Mouse (Mus musculus) left cerebral cortex, postnatal 25 days (tissue): ENCODE results near the gene Ubl4b. TPM values are rescaled to one million over a fixed set of nuclear protein-coding genes. Genes with fewer than 3 reads are reported as not detected.

Experiments
- total RNA-seq, 2 experiments: library from RNA; stranded (reverse); gene quantifications; 2 replicates each; pipeline ENCODE4 v1.2.3; 2021

Ubl4b gene
- total RNA-seq, 2 experiments from 2014 or later: 0.23 TPM; not detected in 1

Other genes starting within 250 kb of the Ubl4b start
- gene Rbm15, start 221.4 kb downstream of the Ubl4b start, total RNA-seq: 10 to 100 TPM; 24.2 to 28.2 TPM
- gene Kcnc4, start 95.5 kb downstream of the Ubl4b start, total RNA-seq: 10 to 100 TPM; 62.5 to 66.4 TPM
- gene Slc6a17, start 37.1 kb downstream of the Ubl4b start, total RNA-seq: 100 to 1,000 TPM; 396 to 412 TPM
- under 1 TPM; 0.87 to 0.94 TPM for gene Alx3, start 40.0 kb upstream of the Ubl4b start, total RNA-seq
- not detected for gene Gm10961, start 76.2 kb upstream of the Ubl4b start, total RNA-seq
- 10 to 100 TPM; 58.3 to 63.6 TPM for gene Strip1, start 76.6 kb upstream of the Ubl4b start, total RNA-seq
- 100 to 1,000 TPM; 324 to 332 TPM for gene Ahcyl1, start 141.5 kb upstream of the Ubl4b start, total RNA-seq
- gene Csf1, start 205.4 kb upstream of the Ubl4b start, total RNA-seq: 10 to 100 TPM; 10.7 to 11.2 TPM